In genomic region chr8:34486433-34487096, GRCm38 (mm10) we compare ENCODE assay signal across 16 mouse cellular contexts.
DNase-seq lines count a peak whose midpoint lies in the region; ATAC-seq and TF ChIP-seq lines count a peak whose summit lies in the region.
"Had no signal": no experiment of that assay in that cellular context is flagged by ENCODE, and none has a peak within 500 bp of the region (broad histone marks: within the 10 kb centered on the region; RNA-seq: fewer than 3 reads in every experiment).

No protein-coding gene starts in this region.

- H3K36me3 ChIP-seq in forebrain, embryonic 10.5 days (replicated peaks), result no peaks in the 10 kb centered on the region
- no peaks in the 10 kb centered on the region for H3K36me3 ChIP-seq in forebrain, postnatal 0 days (ENCODE audit: insufficient read depth)
- H3K36me3 ChIP-seq in forebrain, embryonic 14.5 days (ENCODE audit: control insufficient read depth, insufficient read depth, low read length), result no peaks in the 10 kb centered on the region
- H3K36me3 ChIP-seq: embryonic facial prominence, embryonic 13.5 days; limb, embryonic 10.5 days had no signal

- peaks cover 16% of the 10 kb centered on the region for H3K4me1 ChIP-seq in forebrain, embryonic 10.5 days
- no peaks in the 10 kb centered on the region for H3K4me1 ChIP-seq in forebrain, postnatal 0 days (ENCODE audit: insufficient read depth)
- H3K4me1 ChIP-seq in forebrain, embryonic 14.5 days (ENCODE audit: control insufficient read depth, insufficient read depth, low read length), result peaks cover 2% of the 10 kb centered on the region; the same call in 1 of the 2 replicates
- H3K4me1 ChIP-seq: embryonic facial prominence, embryonic 13.5 days; limb, embryonic 10.5 days had no signal

- peak overlapping the region; percentile 44 for H3K27ac ChIP-seq in forebrain, embryonic 10.5 days
- H3K27ac ChIP-seq in forebrain, postnatal 0 days (ENCODE audit: low read depth, low read length), result no peak overlapping the region
- H3K27ac ChIP-seq in forebrain, embryonic 14.5 days (ENCODE audit: low read depth, low read length), result no peak overlapping the region
- H3K27ac ChIP-seq: embryonic facial prominence, embryonic 13.5 days; limb, embryonic 10.5 days; liver, embryonic 14.5 days had no signal

- 63% methylated on average over 17 of the region's 17 CpGs for WGBS in forebrain, embryonic 10.5 days
- WGBS in forebrain, postnatal 0 days, result 37% methylated on average over 17 of the region's 17 CpGs
- 35% methylated on average over 17 of the region's 17 CpGs for WGBS in forebrain, embryonic 14.5 days

- TF ChIP-seq CTCF in forebrain, postnatal 0 days (IDR thresholded peaks at IDR 0.05; ENCODE audit: low read depth), result no peak

- H3K4me3 ChIP-seq in forebrain, embryonic 10.5 days, result no peak overlapping the region
- H3K4me3 ChIP-seq in forebrain, postnatal 0 days (ENCODE audit: low read depth, low read length), result no peak overlapping the region
- no peak overlapping the region for H3K4me3 ChIP-seq in forebrain, embryonic 14.5 days (ENCODE audit: low read depth, low read length)
- H3K4me3 ChIP-seq: embryonic facial prominence, embryonic 13.5 days; limb, embryonic 10.5 days had no signal

- no peaks in the 10 kb centered on the region for H3K27me3 ChIP-seq in forebrain, embryonic 10.5 days (ENCODE audit: poor library complexity, severe bottlenecking)
- H3K27me3 ChIP-seq in forebrain, postnatal 0 days (ENCODE audit: insufficient read depth, low read length), result no peaks in the 10 kb centered on the region
- no peaks in the 10 kb centered on the region for H3K27me3 ChIP-seq in forebrain, embryonic 14.5 days (replicated peaks; ENCODE audit: control insufficient read depth, insufficient read depth, low read length)
- H3K27me3 ChIP-seq: embryonic facial prominence, embryonic 13.5 days had no signal

- ATAC-seq in forebrain, postnatal 0 days, result no peak; the same call in 1 of the 2 replicates
- ATAC-seq in forebrain, embryonic 14.5 days, result peak; percentile 43; the same call in 1 of the 2 replicates
- no peak for ATAC-seq in erythroblast, adult 5-6 weeks (replicated peaks; ENCODE audit: low FRiP score, poor library complexity, severe bottlenecking)

- DNase-seq in forebrain, embryonic 10.5 days (ENCODE audit: extremely low spot score, low spot score), result no peak
- no peak for DNase-seq in forebrain, postnatal 0 days
- peak; percentile 57 for DNase-seq in CD4-positive, CD25-positive, alpha-beta regulatory T cell, adult 2 months (ENCODE audit: low read depth, low spot score)
- peak; percentile 30 for DNase-seq in forebrain, embryonic 14.5 days (ENCODE audit: low spot score)
- DNase-seq in induced T-regulatory cell, adult 2 months (ENCODE audit: low read depth), result peak; percentile 75
- DNase-seq in adrenal gland, adult 18-20 months (ENCODE audit: low spot score in 2 of 2), result no peak
- no peak for DNase-seq in yolk sac, embryonic 10.5 days (ENCODE audit: low spot score)
- DNase-seq: cerebellum, adult 9-10 months; heart, adult 18-20 months; kidney, adult 9 months; layer of hippocampus, adult 9-11 months; lung, postnatal 36 days had no signal

- H3K9me3 ChIP-seq in forebrain, embryonic 10.5 days, result no peaks in the 10 kb centered on the region
- H3K9me3 ChIP-seq in forebrain, postnatal 0 days (ENCODE audit: low read length), result no peaks in the 10 kb centered on the region
- no peaks in the 10 kb centered on the region for H3K9me3 ChIP-seq in forebrain, embryonic 14.5 days (replicated peaks; ENCODE audit: control insufficient read depth, low read length)
- H3K9me3 ChIP-seq: embryonic facial prominence, embryonic 13.5 days; limb, embryonic 10.5 days had no signal

- no peak overlapping the region for H3K4me2 ChIP-seq in forebrain, postnatal 0 days (ENCODE audit: low read depth)
- H3K4me2 ChIP-seq in forebrain, embryonic 14.5 days (ENCODE audit: low read length), result 0 out of 2 replicates have a peak overlapping the region, but pooled peaks have one; percentile 3
- H3K4me2 ChIP-seq: embryonic facial prominence, embryonic 13.5 days had no signal

- no peak overlapping the region for H3K9ac ChIP-seq in forebrain, postnatal 0 days
- 0 out of 2 replicates have a peak overlapping the region, but pooled peaks have one; percentile 17 for H3K9ac ChIP-seq in forebrain, embryonic 14.5 days (ENCODE audit: low read length)
- H3K9ac ChIP-seq: embryonic facial prominence, embryonic 13.5 days; liver, embryonic 14.5 days had no signal

Comparison
In these comparisons a context has a peak if more than half of its experiments do, and no peak if none do; other contexts are left out.
1. DNase-seq: peak in CD4-positive, CD25-positive, alpha-beta regulatory T cell, adult 2 months (single experiment), forebrain, embryonic 14.5 days (single experiment) and induced T-regulatory cell, adult 2 months (single experiment); none in forebrain, embryonic 10.5 days (single experiment), forebrain, postnatal 0 days (single experiment), adrenal gland, adult 18-20 months (0 of 2) and yolk sac, embryonic 10.5 days (single experiment).